Mouse (Mus musculus) small intestine, adult 2 months (tissue): ENCODE data around the gene Ess2. TPM values are rescaled to one million over a fixed set of nuclear protein-coding genes. Genes with fewer than 3 reads are reported as not detected.

Experiments used
- H3K27ac ChIP-seq: fragments of 200-500 bp; 2 replicates; pipeline ENCODE4 v1.5.1; 2012; ENCODE audit warnings: low read depth, low read length, control low read depth, inconsistent platforms; ENCODE audit not compliant: insufficient read depth
- H3K27me3 ChIP-seq: fragments of 200-500 bp; 2 replicates; pipeline ENCODE4 v1.6.1; 2012; ENCODE audit warnings: mild to moderate bottlenecking, moderate library complexity, low read length, inconsistent platforms; ENCODE audit not compliant: control insufficient read depth, insufficient read depth
- H3K36me3 ChIP-seq: fragments of 200-500 bp; 2 replicates; pipeline ENCODE4 v1.6.1; 2012; ENCODE audit warnings: mild to moderate bottlenecking, low read length, control low read depth, inconsistent platforms; ENCODE audit not compliant: control insufficient read depth, insufficient read depth
- H3K4me1 ChIP-seq: fragments of 200-500 bp; 2 replicates; pipeline ENCODE4 v1.6.1; 2012; ENCODE audit warnings: low read length, inconsistent platforms, mixed read lengths; ENCODE audit not compliant: control insufficient read depth, insufficient read depth, insufficient read length
- H3K4me3 ChIP-seq: fragments of 200-500 bp; 2 replicates; pipeline ENCODE4 v1.5.1; 2012; ENCODE audit warnings: low read depth, mild to moderate bottlenecking, control low read depth, inconsistent platforms, low read length, moderate library complexity
- CTCF ChIP-seq: fragments of 200-500 bp; IDR thresholded peaks from 2 replicates; pipeline ENCODE4 v1.5.1; 2012; ENCODE audit warnings: low read depth, mild to moderate bottlenecking, control low read depth, inconsistent platforms, low read length, moderate library complexity, mixed read lengths; ENCODE audit not compliant: insufficient replicate concordance, insufficient read length; ENCODE audit errors: extremely low read depth
- POLR2A ChIP-seq: fragments of 200-500 bp; IDR thresholded peaks from 2 replicates; pipeline ENCODE4 v1.6.1; 2012; ENCODE audit warnings: low read depth, mild to moderate bottlenecking, control low read depth, inconsistent platforms, low read length, moderate library complexity
- WGBS: fragments of 180-500 bp; shearing (Covaris S2); methylation state at CpG from one replicate; pipeline ENCODE4 v1.1.7; 2018; 5-methylcytosine and 5-hydroxymethylcytosine counted together
- polyA plus RNA-seq: library from polyadenylated mRNA; depleted of rRNA; stranded (reverse); fragments of >200 nt; gene quantifications from 2 replicates; pipeline ENCODE4 v1.2.3, GENCODE M21; 2012

The Ess2 gene
- polyA plus RNA-seq, 1 experiment, result 15.8 TPM

- Histone ChIP-seq H3K27ac (peak overlapping the region; percentile 5; the same call in 1 of the 2 replicates), H3K4me1 (peaks cover 10% of the 10 kb centered on the region), H3K4me3 (no peak overlapping the region), H3K36me3 (peaks cover 15% of the 10 kb centered on the region), H3K27me3 (no peaks in the 10 kb centered on the region)
- 79% methylated on average over 2 of the region's 2 CpGs for WGBS
- TF ChIP-seq POLR2A (no peak), CTCF (no peak)
Measured at GRCm38 (mm10) chr16:17929631-17930030, 18.5 kb upstream of the Ess2 start.

DNA sequence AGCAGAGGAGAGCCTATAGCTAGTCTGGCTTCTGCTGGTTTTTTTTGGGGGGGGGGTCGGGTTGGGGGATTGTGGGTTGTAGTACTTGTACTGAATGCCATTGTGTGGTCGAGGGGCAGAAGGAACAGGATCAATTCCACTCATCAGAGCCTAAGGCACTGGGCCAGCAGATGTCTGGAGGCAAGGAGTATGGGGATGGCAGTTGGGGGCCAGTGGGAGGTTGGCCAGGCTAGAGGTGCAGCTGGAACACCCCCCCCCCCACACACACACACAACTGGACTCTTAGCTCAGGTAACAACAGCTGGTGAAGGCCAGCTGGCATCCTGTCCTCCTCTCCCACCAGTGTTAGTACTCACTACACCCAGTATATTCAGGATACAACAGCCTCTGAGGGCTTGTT, 18.1 kb upstream of the Ess2 start:
- peaks cover 15% of the 10 kb centered on the region for H3K36me3 ChIP-seq
- H3K27me3 ChIP-seq, result no peaks in the 10 kb centered on the region
- H3K4me3 ChIP-seq, result no peak overlapping the region
- TF ChIP-seq CTCF (no peak), POLR2A (no peak)
- WGBS, result 9% methylated on average over 2 of the region's 2 CpGs
- peaks cover 10% of the 10 kb centered on the region for H3K4me1 ChIP-seq
- H3K27ac ChIP-seq, result peak overlapping the region; percentile 79

DNA sequence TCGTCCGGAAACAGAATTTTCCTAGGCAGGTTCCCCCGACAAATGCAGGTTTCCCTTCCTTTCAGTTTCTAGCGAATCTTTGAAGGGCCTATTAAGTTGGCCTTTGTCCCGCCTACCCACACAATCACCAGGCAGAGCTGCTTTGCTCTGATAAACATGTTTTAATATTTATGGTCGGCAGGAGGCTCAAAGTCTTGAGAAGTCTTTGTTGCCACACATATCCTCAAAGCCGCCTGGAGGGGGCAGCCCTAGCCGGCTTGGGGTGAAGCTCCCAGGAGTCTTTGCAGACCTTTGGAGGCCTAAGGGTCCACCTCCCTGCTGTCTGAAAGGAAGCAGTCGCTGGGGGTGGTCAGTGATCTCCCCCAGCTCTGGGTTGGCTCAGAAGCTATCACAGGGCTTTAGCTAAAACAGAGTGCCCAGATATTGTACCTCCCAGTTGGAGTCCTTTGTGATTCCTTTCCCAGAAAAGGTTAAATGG, 17.5 kb upstream of the Ess2 start:
- Histone ChIP-seq H3K4me1 (peaks cover 10% of the 10 kb centered on the region), H3K27ac (peak overlapping the region; percentile 96), H3K4me3 (peak overlapping the region; percentile 92), H3K36me3 (peaks cover 15% of the 10 kb centered on the region), H3K27me3 (no peaks in the 10 kb centered on the region)
- TF ChIP-seq POLR2A, result no peak; the same call in 1 of the 2 replicates
- peak; percentile 77 for TF ChIP-seq CTCF
- WGBS, result 1% methylated on average over 9 of the region's 9 CpGs

- TF ChIP-seq CTCF (no peak), POLR2A (peak; percentile 73)
- H3K36me3 ChIP-seq, result peaks cover 15% of the 10 kb centered on the region
- peak within 1 kb of the TSS; percentile 96 for H3K27ac ChIP-seq
- peak within 1 kb of the TSS; percentile 92 for H3K4me3 ChIP-seq
- H3K4me1 ChIP-seq, result peaks cover 10% of the 10 kb centered on the region
- under 1% methylated on average over 47 of the region's 47 CpGs for WGBS
- no peaks in the 10 kb centered on the region for H3K27me3 ChIP-seq
Measured at GRCm38 (mm10) chr16:17928087-17928580, 17.0 kb upstream of the Ess2 start, which contains the start of gene Slc25a1. Gene Slc25a1 (minus strand): TSS chr16:17928219.

GRCm38 (mm10) chr16:17927351-17928082, 16.4 kb upstream of the Ess2 start:
- TF ChIP-seq POLR2A (no peak), CTCF (no peak)
- Histone ChIP-seq H3K36me3 (peaks cover 15% of the 10 kb centered on the region), H3K4me3 (peak overlapping the region; percentile 92), H3K27me3 (no peaks in the 10 kb centered on the region), H3K4me1 (peaks cover 12% of the 10 kb centered on the region), H3K27ac (peak overlapping the region; percentile 96)
- WGBS, result 1% methylated on average over 72 of the region's 72 CpGs

- Histone ChIP-seq H3K27ac (peak overlapping the region; percentile 18), H3K27me3 (no peaks in the 10 kb centered on the region), H3K4me3 (peak overlapping the region; percentile 90), H3K36me3 (peaks cover 15% of the 10 kb centered on the region), H3K4me1 (peaks cover 16% of the 10 kb centered on the region)
- no peak for TF ChIP-seq CTCF
- no peak for TF ChIP-seq POLR2A
- WGBS, result under 1% methylated on average over 14 of the region's 14 CpGs
Measured at GRCm38 (mm10) chr16:17922163-17922538, 11.0 kb upstream of the Ess2 start.

GRCm38 (mm10) chr16:17921325-17922162, 10.4 kb upstream of the Ess2 start:
- peaks cover 14% of the 10 kb centered on the region for H3K36me3 ChIP-seq
- H3K4me1 ChIP-seq, result peaks cover 11% of the 10 kb centered on the region
- peak overlapping the region; percentile 90 for H3K4me3 ChIP-seq
- no peaks in the 10 kb centered on the region for H3K27me3 ChIP-seq
- peak overlapping the region; percentile 81 for H3K27ac ChIP-seq
- under 1% methylated on average over 47 of the region's 47 CpGs for whole genome bisulfite sequencing
- TF ChIP-seq CTCF (peak; percentile 58), POLR2A (peak; percentile 68)
